Mouse (Mus musculus): Measurements from ENCODE around the gene Nudt15. TPM values are rescaled to one million over a fixed set of nuclear protein-coding genes. Genes with fewer than 3 reads are reported as not detected.

Nudt15 gene
- total RNA-seq (2023) = 10.6 TPM

DNA sequence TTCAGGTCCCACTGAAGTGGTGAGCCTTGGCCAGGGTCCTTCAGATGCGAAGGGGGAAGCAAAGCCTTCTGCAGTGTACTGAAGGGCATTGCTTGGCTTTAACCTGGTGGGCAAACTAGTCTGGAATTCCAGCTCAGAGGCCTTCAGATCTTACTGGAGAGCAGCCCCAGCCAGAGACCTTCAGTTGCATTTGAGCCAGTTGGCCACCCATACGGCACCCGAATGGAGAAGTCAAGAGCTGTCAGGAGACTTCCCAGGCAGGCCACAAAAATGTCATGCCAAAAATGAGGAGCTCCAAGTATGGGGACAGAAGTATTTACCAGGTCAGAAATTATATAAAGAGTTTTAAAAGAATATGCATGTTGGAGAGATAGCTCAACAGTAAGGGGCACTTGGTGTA lies at the start of gene Nudt15:
Gene Nudt15, minus strand, starts transcription at position 192 of the 400 bp plus-strand sequence.

DNA sequence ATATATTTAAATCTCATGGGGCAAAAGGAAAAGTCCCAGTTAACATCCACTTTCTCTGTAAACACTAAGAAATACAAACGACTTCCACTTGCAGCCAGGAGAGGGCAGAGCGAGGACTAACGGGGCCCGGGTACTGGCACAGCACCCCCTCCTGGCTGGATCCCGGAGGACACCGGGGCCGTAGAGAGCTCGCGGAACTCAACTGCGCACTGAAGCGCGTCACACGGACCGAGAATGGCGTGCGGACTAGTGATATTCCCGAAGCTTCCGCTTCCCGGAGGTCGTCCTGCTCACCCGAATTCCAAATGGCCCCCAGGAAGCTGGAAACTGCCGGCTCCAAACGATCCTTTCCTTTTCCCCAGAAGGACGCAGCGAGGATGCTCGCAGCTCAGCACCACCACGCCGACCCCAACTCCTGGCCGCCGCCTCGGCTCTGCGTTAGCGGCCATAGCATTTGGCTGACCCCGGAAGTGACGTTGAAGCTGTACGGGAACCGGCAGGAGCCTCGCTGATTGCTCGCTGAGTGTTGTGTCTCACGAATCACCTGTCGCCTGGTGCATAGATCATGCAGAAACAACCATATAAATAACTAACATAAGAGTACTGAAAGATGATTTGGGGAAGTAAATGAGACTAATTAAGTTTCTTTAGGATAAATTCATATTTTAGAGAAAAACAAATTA lies 23.1 kb downstream of the Nudt15 start, which contains the start of gene Sucla2:
Gene Sucla2, plus strand, starts transcription at position 554 of the 683 bp plus-strand sequence.

DNA sequence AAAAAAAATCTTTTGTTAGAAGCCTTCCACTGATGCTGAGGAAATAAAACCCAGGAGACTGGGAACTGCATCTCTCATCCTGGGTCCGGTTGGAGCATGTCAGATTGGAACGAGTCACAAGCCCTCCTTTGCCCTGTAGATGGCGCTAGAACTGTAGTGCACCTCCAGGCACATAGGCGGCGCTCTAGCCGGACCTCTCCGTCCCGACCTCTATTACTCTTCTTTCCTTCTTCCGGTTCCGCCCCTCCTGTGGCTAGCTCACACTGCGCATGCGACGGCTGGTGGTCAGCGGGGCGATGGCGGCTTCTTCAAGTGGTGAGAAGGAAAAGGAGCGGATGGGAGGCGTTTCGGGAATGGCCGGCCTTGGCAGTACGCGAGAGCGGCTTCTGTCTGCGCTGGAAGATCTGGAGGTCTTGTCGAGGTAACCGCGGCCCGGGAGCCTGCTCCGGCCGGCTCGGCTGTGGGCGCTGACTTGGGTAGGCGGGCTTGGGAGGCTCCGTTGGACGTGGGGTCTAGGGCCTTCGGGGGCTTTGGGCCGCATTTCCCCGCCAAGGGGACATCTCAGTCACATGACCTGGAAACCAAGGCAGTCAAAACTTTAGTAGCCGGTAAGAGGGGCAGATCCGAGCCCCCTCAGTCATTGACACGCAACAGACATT lies 38.1 kb downstream of the Nudt15 start, which contains the start of gene Med4:
Gene Med4, plus strand, starts transcription at position 261 of the 659 bp plus-strand sequence.

Other genes with a start within 250 kb of the Nudt15 start
- 61.5 TPM for gene Rb1, start 222.4 kb downstream of the Nudt15 start, total RNA-seq (2023)
- gene Itm2b, start 163.0 kb downstream of the Nudt15 start, total RNA-seq (2023) = 502 TPM
- 58.7 TPM for gene Med4, start 38.2 kb downstream of the Nudt15 start, total RNA-seq (2023)
- 37.9 TPM for gene Sucla2, start 22.9 kb downstream of the Nudt15 start, total RNA-seq (2023)
- not detected for gene Gm21750, start 113.0 kb upstream of the Nudt15 start, total RNA-seq (2023)

All from CD4-positive naive resting alpha-beta T cell, adult 57 days (primary cell).